Mouse (Mus musculus): ENCODE results near the gene Npw.
"Not testable (repeated sequence)": the region's sequence is repeated elsewhere in the genome, so short reads cannot be mapped to it uniquely, and the experiment has no call there.

Npw gene

DNA sequence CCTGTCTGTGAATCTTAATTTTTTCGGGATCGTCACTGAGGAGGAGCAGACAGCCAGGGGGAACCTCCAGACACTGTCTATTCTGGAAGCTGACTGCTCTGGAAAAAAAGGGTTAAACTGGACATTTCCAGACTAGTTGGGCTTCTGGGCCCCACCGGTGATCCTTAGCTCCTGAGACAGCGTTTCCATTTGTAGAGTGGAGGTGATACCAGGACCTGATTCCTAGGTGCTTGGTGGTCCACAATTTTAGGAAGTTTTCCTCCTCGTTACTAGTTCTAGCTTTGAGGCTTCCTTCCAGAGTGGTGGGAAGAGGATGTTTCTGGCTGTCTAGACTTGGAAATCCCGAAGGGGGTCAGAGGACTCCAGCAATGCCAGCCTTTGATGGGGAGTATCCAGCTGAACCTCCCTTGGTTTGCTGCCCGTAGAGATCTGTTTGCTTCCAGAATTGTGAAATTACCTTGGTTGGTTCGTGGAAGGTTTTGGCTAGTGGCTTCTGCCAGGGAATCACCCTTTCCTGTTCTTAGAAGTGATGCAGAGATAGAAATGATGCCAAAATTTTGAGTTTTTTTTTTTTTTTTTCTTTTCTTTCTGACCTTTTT lies 12.1 kb upstream of the Npw start:
- no peak for DNase-seq

DNA sequence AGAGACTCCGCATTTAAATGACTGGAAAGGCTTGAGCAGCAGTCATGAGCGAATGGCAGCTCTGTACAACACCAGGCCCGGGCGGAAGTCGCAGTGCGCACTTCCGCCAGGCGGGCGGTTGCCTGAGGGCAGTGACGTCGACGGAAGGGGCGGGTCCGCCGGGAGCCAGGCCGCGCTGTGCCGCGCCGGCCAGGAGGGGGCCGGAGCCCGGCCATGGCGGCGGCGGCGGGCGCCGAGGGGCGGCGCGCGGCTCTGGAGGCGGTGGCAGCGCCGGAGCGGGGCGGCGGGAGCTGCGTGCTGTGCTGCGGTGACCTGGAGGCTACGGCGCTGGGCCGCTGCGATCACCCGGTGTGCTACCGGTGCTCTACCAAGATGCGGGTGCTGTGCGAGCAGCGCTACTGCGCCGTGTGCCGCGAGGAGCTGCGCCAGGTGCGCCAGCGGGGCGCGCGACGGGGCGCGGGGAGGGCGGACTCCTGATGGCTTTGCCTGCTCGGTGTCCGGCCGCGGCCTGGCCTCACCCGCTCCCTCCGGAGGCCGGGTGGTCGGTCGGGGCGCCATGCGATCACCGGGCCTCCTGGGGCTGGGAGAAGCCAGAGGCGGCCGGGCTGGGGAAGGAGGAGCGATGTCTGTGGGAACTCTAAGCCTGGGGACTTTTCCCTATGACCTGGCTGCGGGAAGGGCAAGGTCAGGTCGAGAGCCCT lies 11.4 kb upstream of the Npw start, which contains the start of gene Zfp598:
Gene Zfp598, plus strand, starts transcription at position 143 of the 701 bp plus-strand sequence.
- peak; percentile 91 for DNase-seq

DNA sequence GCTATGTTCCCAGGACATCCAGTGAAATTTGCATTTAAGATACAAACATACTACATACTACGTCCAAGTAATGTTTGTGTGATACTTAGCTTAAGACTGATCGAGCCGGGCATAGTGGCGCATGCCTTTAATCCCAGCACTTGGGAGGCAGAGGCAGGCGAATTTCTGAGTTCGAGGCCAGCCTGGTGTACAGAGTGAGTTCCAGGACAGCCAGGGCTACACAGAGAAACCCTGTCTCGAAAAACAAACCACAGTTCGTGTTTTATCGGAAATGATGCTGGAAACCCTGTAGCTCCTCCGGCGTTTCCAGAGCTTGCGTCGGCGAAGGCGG lies 10.9 kb upstream of the Npw start:
- not testable (repeated sequence) for DNase-seq

DNA sequence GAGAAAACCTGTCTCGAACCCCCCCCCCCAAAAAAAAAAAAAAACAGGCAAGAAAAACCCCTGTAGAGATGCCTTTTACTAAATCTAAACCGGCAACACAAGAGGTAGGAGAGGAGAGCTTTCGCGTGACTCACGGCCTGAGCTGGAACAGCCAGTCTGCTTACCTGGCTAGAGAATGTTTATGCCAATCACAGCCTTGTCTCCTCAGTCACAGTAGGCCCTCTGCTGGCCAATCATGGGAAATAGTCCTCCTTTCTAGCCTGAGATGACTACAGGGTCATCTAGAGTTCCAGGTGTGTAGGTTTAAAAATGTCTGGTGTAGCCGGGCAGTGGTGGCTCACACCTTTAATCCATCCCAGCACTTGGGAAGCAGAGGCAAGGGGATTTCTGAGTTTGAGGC lies 9.2 kb upstream of the Npw start:
- DNase-seq, result peak; percentile 88

DNA sequence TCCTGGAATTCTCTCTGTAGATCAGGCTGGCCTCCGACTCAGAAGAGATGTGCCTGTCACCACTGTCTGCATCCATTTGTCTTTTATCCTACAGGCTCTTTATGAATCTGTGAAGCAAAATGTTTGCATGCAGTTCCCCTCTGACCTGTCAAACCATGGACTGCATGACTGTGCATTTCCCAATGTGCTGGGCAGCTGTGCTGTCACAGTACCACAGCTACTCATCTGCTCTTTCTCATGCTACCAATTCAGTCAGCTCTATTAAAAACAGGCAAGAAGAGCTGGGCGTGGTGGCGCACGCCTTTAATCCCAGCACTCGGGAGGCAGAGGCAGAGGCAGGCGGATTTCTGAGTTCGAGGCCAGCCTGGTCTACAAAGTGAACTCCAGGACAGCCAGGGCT lies 8.8 kb upstream of the Npw start:
- not testable (repeated sequence) for DNase-seq

DNA sequence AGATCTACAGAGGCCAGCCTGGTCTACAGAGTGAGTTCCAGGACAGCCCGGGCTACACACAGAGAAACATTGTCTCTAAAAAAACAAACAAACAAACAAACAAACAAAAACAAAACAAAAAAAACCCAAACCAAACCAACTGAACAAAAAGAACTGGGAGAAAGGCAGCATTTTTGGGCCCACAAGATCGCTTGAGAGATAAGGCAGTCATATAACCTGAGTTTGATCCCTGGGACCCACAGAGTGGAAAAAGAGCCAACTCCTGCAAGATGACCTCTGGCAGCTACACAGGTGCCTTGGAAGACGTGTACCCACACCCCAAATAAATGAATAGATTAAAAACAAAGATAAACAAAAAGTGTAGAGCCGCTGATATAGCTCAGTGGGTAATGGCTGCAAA lies 3.3 kb downstream of the Npw start:
- no peak for DNase-seq

DNA sequence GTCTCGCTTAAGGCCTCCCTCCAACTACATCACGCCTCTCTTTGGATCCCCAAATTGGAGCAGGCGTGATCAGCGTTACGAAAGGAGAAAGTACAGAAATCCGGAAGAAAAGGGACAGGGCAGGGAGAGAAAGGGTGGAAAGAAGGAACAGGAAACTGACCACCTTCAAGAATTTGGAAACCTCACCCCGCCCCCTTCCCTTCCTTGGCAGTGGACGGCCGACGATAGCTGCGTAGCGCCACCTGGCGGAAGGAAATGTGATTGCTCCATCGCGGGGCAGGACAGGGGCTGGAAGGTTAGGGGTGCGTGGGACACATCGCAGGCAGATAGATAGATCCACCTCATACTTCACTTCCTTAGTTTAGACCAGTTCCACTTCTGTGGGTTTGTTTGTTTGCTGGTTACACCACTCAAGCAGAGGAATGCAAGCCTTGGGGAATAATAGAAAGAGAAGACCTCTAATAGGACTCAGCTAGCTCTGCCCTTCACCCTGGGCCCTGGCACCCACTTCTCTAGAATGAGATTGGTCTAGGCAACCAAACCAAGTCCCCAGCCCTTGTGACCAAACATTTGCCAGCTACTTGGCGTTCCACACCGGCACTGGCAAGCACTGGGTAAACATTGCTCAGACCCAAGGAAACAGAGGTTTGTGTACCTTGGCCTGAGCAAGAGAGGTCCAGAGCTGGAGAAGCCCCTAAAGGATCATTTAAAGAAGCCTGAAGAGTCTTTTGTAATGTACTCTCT lies 4.1 kb downstream of the Npw start:
- DNase-seq, result peak; percentile 77

DNA sequence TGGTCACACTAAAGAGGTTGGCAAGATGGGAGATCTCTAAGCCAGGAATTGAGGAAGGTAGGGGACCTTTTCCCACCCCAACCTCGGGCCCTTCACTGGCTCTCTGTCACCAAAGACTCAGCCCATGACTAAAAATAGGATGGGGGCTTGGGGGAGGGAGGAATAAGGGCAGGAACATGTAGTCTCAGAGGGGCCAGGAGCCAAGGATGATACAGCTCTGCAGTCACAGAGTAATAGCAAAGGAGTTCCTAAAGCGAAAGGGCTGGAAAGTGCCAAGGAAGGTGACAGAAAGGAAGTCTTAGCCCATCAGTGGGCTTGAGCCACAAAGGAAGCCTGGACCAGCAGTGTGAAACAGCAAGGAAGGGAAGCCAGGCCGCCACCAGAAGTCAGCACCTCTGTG lies 6.4 kb downstream of the Npw start:
- no peak for DNase-seq

DNA sequence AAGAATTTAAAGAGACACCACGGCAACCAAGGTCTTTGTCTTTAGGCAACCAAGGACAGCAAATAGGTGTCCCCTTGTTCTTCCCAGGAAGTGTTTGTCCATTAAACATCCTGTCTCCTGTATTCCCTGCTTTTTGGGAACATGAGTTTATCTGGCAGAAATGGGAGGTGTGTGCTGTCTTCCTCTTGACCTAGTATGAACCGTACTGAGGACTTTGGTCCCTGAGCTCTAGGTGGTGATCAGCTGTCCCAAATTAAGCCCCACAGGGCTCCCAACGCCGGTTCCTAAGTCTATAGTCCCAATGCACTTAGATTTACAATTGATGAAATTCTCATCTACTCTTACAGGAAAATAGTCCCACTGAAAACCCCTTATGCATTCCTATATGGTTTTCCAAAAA lies 7.5 kb downstream of the Npw start:
- DNase-seq, result no peak

DNA sequence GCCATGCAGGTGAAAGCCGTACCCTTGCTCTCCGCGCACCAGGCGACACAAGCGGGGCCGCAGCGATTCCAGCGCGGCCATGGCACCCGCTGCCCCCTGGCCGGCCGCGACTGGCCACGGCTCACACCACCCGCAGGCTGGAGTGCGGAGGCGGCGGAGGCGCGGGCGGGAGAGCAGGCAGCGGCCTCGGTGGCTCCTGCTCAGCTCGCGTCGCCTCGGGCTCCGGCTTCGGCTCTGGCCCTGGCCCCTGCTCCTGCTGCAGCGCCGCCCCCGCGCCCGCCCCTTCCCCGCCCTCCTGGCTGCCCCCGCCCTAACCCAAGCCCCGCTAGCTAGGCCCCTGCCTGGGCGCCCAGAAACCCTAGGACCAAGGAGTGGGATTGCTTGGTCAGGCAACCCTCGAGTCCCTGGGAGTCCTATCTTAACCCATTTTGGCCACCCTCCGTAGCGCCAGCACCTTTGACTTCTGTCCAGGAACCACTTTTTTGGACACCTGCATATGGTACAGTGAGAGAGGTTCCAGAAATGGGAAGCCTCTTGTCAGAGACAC lies 8.1 kb downstream of the Npw start, which contains the start of gene Slc9a3r2:
Gene Slc9a3r2, minus strand, starts transcription at position 258 of the 547 bp plus-strand sequence.
- peak; percentile 82 for DNase-seq

DNA sequence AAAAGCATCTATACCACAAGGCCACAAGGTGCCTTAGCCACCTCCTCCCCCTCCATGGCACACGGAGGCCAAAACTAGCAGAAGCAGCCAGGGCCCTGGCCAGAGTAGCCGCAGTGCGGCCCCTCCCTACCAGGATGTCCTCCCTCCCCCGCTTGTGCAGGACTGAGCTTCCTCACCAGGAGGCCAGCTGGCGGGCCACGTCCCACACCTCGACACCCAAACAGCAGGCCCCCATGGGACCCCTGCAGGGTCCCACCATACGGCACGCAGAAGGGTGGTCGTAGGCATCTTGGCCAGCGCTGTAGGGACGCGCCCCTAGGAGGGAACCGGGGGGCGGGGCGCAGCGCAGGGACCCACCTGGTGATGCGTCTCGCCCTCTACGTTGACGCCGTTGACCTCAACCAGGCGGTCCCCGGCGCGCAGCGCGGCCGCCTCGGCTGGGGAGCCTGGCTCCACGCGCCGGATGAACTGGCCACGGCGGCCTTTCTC lies 8.6 kb downstream of the Npw start:
- peak; percentile 77 for DNase-seq

DNA sequence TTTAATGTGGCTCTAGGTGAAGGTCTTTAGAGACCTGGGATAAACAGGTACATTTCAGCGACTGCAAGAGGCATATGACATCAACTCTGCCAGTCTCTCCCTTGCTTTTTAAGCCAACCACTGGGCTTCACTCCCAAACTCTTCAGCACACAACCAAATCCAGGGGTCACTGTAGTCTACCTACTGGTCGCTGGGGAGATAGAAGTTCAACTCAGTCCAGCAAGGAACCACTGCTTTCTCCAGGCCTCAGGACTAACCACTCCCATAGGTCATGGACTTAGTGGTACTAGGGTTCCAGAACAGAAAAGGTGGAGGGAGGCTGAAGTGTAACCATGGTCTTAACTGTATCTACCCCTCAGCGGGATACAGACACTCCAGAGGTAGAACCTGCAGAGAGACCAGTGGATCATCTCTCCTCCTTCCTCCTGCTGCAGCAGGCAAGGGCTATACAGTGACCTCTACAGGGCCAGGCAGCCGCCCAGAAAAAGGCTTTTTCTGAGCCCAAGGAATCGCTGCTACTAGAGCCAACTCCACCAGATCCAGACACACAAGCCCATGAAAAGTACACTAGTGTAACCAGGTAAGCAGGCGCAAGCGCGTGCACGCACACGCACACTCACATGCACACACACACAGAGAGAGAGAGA lies 9.4 kb downstream of the Npw start:
- peak; percentile 64 for DNase-seq

DNA sequence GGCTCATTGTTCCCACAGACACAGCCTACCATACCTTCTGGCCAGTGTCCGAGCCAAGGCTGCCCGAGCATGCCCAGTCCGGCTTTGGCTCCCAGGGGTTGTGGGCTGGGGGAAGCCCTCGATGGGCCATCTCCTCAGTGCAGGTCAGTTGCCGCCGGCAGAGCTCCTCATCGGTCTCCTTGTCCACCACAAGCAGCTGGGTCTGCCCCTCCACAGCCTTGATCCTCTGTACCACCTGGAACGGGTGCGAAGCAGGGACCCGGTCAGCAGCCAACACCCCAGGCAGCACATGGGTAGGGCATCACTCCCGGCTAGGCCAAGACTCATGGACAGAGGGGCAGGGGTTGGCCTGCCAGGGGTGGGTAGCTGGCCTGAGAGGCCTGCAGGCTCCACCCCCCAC lies 10.8 kb downstream of the Npw start:
- DNase-seq, result no peak

DNA sequence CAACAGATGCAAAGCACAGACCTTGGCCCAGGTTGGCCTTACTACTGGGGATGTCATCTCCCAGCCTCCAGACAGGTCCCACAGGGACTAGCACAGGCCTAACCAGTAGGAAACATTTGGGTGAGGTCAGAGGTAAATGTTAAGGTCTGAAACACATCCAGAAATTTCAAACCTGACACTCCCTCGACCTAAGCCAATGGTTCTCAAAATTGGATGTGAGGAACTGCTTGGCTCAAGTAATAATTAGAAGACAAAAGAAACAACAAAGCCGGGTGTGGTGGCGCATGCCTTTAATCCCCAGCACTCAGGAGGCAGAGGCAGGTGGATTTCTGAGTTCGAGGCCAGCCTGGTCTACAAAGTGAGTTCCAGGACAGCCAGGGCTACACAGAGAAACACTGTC lies 11.9 kb downstream of the Npw start:
- DNase-seq, result no peak

DNA sequence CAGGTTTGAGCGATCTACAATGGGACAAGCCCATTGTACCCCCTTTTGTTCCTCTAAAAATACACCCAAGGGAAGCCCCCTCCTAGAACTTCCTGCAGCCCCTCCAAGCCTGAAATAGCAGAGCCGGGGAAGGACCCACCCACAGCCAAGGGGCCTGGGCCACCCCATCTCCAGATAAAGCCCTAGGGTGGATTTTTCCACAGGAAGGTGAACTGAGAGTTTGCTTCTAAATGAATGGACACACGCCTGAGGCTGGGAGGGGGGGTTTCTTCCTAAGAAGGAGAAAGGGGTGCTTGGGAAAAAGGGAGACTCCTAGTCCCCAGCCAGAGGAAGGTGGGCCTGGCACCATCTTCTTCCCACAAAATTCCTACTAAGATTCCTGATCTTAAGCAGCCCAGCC lies 12.3 kb downstream of the Npw start:
- no peak for DNase-seq

DNA sequence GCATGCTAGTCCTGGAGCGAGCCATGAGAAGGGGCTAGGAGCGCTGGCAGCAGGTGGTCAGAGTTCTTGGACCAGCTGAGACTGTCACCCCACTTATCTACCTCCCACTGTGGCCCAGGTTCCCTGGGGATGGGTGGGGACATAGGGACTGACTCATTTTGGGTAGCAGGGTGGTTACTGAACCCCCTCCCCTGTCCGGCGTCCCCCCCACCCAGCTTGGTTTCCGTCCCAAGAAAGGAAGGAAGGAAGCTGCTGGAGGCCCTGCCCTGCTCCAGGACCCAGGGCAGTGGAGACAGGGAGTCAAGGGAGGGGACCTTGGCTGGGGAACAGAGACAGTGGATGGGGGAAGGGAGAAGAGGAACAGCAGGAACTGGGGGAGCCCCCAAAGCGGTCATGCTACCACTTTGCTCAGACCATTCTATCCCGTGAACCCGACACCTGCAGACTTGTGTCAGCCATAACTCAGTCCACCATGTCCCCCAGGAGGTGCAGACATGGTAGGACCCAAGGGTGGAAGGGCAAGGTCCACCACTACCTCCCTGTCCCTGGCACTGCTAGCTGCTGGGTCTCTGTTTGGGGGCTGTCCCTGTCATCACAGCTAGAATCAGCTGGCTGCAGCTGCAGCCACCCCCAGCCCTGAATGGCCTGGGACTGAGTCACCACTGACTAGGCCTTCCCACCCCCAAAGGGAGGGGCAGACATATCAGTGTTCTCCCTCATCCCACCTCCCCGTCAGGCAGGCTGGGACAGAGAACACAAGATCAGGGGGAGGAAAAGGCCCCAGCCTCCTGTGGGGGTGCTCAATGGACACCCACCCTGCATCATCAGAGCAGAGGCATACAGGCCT lies 13.2 kb downstream of the Npw start:
- DNase-seq, result no peak

DNA sequence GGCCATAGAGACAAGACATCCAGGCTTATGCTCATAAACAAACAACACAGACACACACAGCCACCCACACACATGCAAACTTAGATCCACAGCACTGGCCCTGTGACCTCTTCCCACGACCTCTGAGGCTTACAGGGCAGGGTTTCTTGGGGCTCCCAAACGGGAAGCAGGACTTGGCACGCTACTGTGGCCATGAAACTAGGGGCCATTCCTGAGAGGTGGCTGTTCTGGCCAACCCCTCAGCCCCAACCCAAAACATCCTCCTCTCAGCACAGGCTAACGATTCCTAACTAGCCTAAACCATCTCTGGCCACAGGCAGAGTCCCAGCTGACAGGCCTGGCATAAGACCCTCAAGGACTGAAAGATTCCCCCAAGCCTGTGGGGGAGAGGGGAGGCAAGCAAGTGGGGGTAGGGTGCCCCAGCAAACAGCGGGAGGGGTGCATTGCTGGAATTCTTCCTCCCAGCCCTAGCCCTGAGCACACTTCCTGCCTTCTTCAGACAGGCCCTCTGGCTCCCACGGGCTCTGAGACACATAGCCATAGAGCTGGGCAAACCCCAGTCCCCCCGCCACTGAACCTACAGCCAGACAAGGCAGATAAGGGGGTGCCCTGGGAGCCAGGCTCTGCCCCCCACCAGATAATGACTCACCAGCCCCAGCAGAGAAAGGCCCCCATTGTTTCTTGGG lies 14.1 kb downstream of the Npw start:
- no peak for DNase-seq

DNA sequence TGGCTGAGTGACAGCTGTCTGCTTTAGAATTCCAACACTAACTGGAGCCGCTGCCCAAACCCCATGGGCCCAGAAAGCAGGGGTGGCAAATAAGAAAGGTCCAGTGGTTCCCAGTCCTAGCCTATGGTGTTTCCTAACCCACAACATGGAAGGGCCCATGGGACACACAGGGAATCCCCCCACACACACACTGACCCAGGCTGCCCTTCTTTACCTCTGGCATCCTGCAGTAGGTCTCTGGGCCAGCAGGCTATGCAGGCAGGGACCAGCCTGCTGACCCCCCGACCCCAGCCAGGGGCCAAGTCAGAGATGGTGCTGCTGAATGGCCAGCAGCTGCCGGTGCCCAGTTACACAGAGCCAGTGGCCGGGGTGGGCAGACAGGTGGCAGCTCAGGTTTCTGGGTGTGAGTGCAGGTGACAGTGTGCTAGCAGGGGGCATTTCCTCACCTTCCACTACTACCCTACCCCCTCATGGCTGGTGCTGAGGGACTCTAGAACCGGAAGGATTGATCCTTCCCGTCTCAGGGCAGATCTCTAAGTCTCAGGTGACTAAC lies 15.4 kb downstream of the Npw start:
- DNase-seq, result no peak

DNA sequence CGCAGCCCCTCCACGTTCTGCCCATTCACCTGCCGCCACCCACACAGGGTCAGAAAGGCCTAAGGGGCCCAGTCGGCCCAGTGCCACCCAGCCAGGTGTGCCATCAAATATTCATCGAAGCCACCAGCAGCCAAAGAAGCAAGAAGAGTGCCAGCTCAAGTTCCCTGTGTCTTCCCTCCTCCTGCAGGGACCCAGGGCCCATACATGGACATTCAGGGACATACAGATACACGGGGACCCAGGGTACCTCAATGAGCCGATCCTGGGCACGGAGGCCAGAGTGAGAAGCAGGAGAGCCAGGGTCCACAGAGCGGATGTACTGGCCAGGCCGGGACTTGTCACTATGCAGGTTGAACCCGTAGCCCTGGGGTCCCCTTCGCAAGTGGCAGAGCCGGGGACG lies 16.3 kb downstream of the Npw start:
- no peak for DNase-seq

DNA sequence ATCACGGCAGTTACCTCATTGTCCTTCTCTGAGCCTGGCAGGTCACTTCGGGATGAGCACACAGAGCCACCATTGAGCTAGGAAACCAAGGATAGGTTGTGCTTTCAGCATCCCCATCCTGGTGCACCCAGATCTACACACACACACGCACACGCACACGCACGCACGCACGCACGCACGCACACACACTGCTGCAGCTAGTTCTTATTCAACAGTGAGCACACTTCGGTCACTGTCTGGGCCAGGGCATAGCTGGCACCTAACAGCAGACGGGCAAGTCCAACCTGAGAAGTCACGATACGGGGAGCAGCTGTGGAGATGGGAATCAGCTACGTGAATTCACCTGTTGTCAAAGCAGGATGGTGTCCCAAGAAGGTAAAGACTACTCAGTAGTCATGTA lies 17.7 kb downstream of the Npw start:
- no peak for DNase-seq

DNA sequence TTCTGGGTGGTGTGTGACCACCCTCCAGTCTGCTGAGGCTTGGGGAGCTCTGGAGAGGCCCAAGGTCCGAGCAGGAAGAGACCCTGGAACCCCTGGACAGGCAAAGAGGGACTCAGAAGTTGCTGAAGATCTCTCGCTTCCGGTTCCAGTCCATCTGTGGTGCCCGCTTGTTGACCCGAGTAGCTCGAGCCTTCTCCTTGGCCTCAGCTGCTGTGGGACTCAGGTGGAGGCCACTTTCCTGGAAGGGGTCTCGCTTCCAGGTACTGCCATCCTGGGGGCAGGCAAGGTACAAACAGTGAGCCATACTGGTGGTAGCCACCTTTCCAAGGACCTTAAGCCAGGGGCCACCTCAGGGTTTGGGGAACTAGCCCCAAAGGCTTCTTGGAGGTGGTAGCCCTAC lies 18.1 kb downstream of the Npw start:
- no peak for DNase-seq
